Mouse (Mus musculus) cerebellum, adult 11 months (tissue): Measurements from ENCODE around the gene Plcl2.
A peak's percentile ranks its signal among the peaks of the same experiment; 100 is the strongest.
"Not testable (repeated sequence)": the region's sequence is repeated elsewhere in the genome, so short reads cannot be mapped to it uniquely, and the experiment has no call there.

Source experiments
- DNase-seq: peaks from one replicate; pipeline ENCODE4 v3.0.0; 2022

Gene Plcl2

DNA sequence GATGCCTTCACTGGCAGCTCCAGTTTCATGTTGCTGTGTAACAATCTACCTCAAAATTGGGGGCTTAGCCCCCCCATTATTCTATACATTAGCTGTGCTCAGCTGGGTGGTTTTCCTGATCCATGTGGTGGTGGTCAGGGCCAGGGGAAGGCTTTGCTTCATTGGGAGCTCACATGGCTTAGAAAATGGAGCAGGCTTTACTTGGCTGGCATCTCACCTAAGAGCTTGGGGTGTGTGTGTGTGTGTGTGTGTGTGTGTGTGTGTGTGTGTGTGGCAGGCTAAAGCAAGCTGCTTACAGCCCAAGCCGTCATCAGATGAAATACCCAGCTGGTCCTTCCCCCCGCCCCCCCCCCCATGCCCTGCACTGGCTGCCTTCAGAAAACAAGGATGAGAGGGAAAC lies 169.5 kb downstream of the Plcl2 start:
- DNase-seq, result no peak

DNA sequence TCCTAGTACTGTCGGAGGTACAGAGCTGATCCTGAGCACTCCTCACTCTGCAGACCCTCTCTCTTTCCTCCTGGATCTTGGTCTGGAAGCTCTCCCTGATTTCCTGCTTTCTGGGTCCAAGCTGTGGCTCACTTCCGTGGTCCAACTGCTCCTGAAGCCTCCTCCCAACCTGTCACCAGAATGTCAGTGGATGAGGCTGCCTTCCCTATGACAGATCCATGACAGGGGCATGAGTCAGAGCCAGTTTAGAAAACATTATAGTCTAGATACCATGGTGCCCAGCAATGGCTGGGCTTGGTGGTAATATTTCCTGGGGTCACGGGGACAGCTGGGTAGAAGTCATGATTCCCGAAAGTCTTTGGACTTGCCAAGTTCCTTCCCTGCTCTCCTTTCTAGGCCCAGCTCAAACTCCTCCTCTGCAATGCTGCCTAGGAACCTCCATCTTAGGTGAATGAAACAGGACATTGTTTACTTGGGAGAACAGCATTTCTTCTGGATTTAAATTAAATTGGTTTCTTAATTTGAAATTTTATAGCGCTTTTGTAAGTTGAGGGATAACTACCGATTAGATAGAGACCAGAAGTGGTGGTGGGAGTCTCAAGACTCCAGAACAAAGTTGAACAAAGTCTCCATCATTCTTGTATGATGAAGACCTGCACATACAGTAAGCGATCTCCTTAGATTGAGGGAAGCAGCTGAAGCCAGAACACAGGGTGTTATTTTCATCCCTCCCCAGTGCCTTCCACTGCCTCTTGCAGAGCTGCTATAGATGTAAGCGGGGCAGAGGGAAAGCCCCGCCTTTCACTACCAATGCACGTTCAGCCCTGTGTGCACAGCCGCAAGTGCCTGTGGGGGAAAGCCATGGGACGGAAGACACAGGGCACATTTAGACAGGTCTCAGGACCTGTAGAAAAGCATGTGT lies 170.7 kb downstream of the Plcl2 start:
- no peak for DNase-seq

DNA sequence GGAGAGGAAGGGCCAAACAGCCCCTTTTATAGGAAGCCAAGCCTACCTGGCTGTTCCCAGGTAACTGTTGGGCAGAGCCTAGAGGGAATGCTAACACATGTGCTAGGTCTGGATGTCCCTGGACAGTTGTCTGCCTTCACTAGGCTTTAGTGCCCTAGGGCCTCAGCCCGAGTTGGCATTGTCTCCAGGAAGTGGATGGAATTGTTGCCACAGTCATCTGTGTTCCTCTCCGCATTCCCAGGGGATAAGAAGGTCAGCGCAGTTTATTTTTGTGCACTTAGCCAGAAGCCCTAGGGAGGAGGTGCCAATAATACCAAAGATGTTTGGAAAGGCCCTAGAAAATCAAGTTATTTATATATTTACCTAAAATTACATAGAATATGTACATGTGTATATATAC lies 173.5 kb downstream of the Plcl2 start:
- no peak for DNase-seq

DNA sequence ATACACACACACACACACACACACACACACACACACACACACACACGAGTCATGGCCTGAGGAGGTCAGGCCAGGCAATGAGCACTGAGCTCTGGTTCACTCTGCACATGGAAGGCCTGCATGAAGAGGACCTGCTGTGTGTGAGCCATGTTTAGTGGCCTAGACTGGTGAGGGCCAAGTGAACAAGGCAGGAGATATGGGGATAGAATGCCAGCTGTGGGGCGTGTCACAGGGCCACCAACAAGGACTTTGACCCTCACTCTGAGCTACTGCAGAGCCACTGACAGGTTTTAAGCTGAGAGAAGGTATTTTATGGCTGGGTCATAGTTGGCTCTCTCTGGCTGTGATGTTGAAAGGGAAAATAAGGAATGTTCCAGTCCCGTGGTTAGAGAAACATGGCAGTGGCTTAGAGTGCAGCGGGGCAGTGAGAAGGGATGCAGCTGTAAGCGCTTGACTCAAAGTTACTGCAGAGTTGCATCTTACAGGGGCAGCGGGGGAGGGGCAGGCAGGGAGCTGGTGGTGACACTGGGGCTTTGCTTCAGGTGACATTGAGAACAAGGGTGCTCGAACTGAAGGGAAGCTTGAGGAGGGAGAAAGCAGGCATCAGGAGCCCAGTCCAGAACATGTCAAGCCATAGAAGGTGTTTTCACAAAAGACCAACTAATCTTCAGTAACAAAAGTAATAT lies 175.9 kb downstream of the Plcl2 start:
- DNase-seq, result no peak

DNA sequence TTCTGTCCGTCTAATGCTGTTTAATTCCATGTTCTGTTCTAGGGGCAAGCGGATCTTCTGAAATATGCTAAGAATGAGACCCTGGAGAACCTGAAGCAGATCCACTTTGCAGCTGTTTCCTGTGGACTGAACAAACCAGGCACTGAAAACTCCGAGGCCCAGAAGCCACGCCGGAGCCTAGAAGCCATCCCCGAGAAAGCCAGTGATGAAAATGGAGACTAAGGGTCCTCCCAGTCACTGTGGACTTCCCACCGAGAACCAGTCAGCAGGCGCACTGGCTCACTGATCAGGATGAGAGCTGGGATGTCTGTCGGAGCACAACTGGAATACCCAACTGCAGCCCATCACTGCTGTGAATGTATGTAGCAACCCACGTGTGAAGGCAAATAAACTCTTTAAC lies 178.5 kb downstream of the Plcl2 start:
- DNase-seq, result no peak

DNA sequence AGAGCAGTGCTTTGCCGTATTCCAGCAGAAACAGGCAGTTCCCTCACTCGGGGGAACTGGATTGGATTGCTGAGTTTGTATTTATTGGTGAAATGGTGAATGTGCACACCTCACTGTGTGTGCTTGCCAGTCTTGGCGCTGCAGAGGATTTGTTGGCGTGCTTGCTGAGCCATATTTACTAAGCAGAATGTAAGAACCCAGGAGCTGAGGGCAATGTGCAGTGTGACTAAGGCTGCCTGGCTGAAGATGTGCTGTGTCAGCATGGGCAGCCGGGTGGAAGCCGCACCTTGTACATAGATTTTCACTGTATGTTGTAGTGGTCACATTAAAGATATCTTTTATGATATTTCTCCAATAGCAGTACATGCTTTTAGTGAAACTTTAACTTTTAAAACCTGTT lies 178.9 kb downstream of the Plcl2 start:
- DNase-seq, result peak; percentile 61

DNA sequence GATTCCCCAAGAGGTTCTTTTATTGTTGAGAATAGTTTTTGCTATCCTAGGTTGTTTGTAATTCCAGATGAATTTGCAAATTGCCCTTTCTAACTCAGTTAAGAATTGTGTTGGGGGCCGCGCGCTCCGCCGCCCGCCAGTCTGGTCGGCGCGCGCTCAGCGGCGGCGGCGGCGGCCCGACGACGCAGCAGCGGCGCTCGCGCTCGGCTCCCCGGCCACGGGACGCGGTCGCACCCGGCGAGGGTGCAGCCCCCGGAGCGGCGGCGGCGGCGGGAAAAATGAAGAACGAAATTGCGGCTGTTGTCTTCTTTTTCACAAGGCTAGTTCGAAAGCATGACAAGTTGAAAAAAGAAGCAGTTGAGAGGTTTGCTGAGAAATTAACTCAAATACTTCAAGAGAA lies 189.2 kb downstream of the Plcl2 start:
- not testable (repeated sequence) for DNase-seq

DNA sequence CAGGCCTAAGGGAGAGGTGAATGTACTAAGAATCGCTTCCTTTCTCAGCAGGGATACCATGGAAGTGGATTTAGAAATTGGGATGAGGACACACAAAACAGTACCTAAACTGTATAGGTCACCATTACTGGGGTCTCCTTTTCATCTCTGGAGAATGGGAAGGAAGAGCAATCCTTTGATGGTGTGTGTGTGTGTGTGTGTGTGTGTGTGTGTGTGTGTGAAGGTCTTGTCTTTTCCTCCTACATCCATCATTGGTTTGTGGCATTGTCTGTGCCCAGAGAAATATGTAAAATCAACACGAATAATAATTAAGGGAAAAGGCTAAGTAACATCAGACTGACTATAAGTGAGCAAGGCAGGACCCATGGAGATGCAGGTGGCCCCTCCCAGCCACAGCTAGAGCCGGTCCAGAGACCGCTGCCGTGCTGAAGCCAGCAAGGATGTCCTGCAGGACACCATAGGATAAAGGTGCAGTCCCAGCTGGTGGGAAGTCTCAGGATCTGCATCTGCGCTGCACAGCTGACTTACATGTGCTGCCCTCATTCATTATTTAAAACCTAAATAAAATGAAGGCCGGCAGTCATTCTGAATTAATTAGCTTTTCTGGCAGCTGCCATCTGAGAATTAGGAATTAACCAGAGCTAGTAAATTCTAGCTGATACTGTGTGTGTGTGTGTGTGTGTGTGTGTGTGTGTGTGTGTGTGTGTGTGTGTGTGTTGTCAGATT lies 201.5 kb downstream of the Plcl2 start:
- no peak for DNase-seq

DNA sequence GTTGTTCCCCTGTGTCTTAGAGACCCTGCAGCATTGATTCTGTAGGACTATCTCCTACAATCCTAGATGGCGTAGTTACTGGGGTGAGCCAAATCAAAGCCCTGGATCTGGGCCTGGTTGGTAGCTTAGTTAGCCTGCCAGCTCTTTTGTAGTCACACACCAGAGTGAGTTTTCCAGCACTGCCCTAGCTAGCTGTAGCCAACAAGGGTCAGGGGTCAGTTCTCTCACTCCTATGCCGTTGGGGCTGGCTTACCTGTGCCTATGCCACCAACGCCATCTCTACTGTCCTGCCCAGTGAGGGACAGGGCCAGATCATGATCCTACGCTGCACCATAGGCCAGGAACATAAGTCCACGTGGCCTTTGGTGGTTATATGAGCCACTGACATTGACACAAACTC lies 208.4 kb downstream of the Plcl2 start:
- DNase-seq, result no peak

DNA sequence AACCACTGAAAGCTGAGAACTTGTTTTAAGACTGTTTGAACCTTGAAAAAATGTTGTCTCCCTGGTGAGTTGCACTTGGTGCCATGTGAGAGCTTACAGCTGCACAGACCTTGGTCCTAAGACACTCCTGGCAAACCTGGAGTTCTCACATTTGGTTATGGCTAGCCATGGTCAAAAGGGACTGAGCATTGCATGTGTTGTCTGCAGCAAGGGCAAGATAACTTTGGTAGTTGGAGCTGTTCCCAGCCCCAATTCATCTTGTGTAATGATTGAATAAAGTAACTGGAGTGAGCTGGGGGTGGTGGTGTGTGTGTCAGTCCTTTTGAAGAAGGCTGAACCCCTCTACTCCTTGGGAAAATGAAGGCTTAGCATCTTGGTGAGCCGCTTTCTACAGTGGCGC lies 215.2 kb downstream of the Plcl2 start:
- DNase-seq, result no peak

DNA sequence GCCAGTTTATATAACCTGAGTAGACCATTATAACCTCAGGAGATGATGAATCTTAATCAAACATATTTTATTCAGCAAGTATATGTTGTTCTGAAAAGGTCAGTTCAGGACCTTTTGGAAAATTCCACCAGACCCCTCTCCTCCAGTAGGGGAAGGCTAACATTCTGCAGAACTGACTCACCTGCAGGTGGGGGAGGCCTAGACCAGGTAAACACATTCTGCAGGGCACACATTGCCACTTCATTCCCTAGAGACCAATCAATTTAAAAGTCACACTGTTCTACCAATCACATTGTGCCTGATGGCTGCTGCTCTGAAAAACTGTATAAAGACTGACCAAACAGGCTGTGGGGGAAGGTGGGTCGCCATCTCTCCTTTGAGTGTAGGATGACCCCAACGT lies 217.1 kb downstream of the Plcl2 start:
- no peak for DNase-seq

DNA sequence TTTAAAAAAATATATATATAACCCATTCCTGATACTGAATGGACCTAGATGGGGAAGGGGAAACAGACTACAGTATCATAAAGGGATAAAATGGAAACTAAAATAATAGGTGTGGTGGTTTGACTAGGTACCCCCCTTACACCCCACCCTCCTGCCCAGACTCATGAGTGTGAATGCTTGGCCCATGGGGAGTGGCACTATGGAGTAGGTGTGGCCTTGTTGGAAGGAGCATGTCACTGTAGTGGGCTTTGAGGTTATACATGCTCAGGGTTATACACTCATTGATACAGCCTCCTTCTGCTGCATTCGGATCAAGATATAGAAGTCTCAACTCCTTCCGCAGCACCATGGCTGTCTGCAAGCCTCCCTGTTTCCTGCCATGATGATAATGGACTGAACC lies 219.8 kb downstream of the Plcl2 start:
- no peak for DNase-seq

DNA sequence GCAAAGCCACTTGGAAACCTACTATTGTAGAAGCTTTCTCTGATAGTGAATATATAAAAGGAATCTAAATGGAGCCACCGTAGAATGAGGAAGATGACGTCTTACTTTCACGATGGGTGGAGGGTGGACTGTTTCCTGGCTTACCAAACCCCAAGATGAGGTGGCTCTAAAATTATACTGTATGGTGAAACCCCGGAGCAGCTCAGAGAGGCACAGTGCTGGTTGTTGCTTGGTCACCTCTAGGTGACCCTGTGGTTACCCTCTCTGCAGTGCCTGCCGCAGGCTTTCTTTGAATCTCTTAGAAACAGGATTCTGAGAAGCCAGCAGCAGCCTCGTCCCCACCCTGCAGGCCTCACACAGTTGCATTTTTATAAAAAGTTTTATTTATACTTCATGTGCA lies 220.4 kb downstream of the Plcl2 start:
- no peak for DNase-seq

DNA sequence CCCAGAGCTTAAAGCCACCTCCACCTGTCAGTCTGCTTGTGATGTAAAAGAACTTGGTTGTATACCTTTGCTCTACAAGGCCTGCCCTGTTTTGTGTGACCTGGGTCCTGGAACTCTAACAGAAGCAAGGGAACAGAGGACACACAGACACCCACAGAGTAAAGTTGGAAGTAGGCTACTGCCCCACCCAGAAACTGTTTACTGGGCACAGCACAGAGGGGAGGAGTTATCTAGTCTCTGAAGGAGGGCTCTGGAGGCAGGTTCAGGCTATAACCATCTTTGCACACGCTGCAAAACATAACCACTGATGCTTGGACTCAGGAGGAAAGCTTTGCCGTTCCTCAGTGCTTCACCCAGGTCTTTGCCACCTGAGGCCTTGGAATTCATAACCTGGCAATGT lies 221.7 kb downstream of the Plcl2 start:
- DNase-seq, result no peak

DNA sequence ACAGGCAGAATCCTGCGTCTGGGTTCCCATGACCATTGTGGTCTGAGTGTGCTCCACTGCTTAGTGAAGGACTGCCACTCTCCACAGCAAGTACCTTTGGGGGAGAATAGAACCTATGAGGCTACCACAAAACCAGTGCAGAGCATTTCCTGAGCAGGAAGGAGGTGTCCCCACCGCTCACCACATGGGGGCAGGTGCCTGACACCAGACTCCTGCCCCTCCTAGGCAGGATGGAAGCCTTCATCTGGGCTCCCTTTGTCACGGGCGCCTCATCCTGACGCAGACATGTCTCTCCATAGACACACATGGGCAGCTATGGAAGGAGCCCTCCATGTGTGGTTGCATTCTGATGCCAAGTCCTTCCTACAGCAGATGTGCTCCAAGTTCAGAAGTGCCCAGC lies 222.7 kb downstream of the Plcl2 start:
- no peak for DNase-seq

DNA sequence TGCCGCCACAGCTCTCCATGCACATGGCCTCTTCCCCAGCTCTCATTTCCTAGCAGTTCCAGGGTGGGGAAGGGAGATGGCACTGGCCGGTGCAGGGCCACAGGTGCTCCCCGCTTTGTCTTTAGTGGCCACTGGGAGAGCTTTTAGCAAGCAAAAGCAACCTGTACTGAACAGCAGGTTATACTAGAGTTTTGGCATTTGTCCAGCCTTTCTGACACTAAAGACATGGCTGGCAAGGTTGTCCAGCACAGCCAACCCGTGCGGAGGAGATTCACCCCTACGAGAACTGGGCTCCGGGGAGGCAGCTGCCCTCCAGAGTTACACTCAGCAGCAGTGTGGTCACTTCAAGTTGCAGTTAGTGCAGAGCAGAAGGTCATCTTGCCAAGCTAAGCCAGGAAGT lies 224.2 kb downstream of the Plcl2 start:
- DNase-seq, result no peak

DNA sequence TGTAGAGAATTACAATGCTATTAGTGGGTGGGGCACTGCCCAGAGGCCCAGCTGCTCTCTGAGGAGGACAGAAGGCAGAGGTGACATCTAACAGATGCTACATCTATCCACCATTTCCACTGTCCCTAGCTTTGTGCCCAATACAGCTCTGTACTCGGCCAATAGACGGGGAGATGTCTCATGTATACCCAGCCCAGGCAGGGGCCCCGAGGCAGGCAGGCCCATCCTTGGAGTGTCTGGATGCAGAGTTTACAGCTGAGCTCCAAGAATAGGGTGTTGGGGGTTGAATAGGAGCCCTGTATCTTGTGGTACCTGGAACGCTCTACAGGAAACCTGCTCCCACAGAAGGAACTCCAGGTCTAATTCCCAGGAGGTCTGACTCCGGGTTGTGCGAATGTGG lies 225.6 kb downstream of the Plcl2 start:
- no peak for DNase-seq

DNA sequence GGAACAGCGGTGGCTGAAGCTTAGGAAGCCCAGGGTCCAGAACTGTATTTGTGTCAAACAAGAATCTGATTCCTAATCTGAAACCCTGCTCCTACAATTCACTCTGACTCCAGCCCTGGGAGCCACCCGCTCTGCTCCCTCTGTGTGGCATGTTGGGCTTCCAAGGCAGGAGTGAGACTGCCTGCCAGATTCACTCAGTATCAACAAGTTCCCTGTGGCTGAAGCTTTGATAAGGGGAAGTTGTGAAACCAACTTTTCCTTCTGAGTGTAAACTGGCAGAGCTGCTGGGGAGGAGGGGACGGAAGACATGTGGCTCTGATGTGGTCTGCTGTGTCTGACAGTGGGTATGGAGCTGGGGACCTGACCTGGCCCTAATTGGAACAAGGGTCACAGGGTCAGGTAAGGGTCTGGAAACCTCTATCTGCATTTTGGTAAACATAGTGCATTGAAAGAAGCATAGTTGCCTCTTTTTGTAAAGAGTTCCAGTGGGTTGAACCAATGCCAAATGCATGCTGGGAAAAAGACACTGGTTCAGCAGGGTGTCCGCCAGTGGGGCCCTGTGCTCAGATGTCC lies 226.3 kb downstream of the Plcl2 start:
- DNase-seq, result no peak

DNA sequence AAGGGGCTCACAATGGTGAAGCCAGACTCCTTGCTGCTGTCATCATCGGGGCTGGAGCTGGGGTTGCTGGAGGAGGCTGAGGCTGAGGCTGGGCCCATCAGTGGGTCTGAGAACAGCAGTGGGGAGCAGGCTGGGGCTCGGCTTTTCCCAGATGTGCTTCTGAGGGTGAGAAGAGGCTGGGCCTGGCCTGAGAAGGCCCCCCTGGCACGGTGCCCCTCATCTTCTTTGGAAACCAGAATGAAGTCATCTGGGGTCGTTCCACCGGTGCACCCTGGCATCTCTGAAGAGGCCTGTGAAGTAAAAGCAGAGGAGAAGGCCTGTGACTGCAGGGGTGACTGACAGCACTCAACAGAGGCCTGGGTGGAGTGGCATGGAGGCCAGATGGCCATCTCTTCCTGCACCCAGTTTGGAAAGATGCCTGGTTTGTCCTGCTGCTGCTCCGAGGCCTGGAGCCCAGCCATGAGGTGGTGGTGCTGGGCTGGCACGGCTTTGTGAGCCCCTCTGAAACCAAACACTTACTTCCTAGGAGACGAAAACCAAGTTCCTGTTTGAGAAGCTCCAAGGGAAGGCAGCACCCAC lies 226.8 kb downstream of the Plcl2 start:
- no peak for DNase-seq

DNA sequence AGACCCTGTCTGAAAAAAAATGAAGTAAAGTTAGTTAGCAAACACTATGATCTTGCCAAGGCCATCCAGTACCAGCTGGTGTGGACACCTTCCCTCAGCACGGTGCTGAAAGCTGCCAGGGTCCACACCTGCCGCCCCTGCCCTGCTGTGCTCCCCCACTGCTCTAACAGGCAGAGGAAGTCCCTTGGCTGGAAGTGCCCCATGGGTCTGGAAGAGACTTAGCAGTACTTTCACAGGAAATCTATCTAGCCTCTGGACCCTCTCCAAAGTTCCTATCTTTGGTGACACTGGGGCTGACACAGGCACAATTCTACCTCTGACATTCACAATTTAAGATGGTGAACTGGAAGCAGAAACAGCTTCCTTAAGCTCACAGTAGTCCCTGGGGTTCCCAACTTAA lies 227.9 kb downstream of the Plcl2 start:
- DNase-seq, result no peak
